Mouse (Mus musculus): Measurements from ENCODE around the gene Ubxn11. TPM values are rescaled to one million over a fixed set of nuclear protein-coding genes. Genes with fewer than 3 reads are reported as not detected.

The Ubxn11 gene
- polyA plus RNA-seq, 1 experiment, result 43.0 TPM

GRCm38 (mm10) chr4:134164591-134164990 lies 62.2 kb downstream of the Ubxn11 start:
- Histone ChIP-seq H3K27me3 (ENCODE audit: control insufficient read depth, insufficient read depth, low read length) (no peaks in the 10 kb centered on the region), H3K4me3 (ENCODE audit: extremely low read depth, insufficient read depth, insufficient read length) (peak overlapping the region; percentile 48), H3K36me3 (ENCODE audit: control insufficient read depth, insufficient read depth, low read length) (peaks cover 10% of the 10 kb centered on the region), H3K27ac (ENCODE audit: insufficient read depth, low read length) (peak overlapping the region; percentile 93), H3K4me1 (ENCODE audit: control insufficient read depth, insufficient read depth, insufficient read length) (no peaks in the 10 kb centered on the region)
- no peak for TF ChIP-seq CTCF (IDR thresholded peaks at IDR 0.05; ENCODE audit: extremely low read depth, insufficient read depth, insufficient read length, insufficient replicate concordance)
- TF ChIP-seq POLR2A (IDR thresholded peaks at IDR 0.05; ENCODE audit: low read depth, low read length), result no peak
- no peak for DNase-seq (ENCODE audit: low read depth in 1 of 2, low spot score in 2 of 2)
- 32% methylated on average over 6 of the region's 6 CpGs for WGBS

GRCm38 (mm10) chr4:134165024-134165423 lies 62.7 kb downstream of the Ubxn11 start:
- H3K27ac ChIP-seq (ENCODE audit: insufficient read depth, low read length), result peak overlapping the region; percentile 93
- H3K36me3 ChIP-seq (ENCODE audit: control insufficient read depth, insufficient read depth, low read length), result peaks cover 10% of the 10 kb centered on the region
- no peaks in the 10 kb centered on the region for H3K27me3 ChIP-seq (ENCODE audit: control insufficient read depth, insufficient read depth, low read length)
- no peak for DNase-seq (ENCODE audit: low read depth in 1 of 2, low spot score in 2 of 2)
- WGBS, result 39% methylated on average over 6 of the region's 6 CpGs
- H3K4me3 ChIP-seq (ENCODE audit: extremely low read depth, insufficient read depth, insufficient read length), result peak overlapping the region; percentile 35
- H3K4me1 ChIP-seq (ENCODE audit: control insufficient read depth, insufficient read depth, insufficient read length), result no peaks in the 10 kb centered on the region
- TF ChIP-seq CTCF (IDR thresholded peaks at IDR 0.05; ENCODE audit: extremely low read depth, insufficient read depth, insufficient read length, insufficient replicate concordance) (no peak), POLR2A (IDR thresholded peaks at IDR 0.05; ENCODE audit: low read depth, low read length) (no peak)

DNA sequence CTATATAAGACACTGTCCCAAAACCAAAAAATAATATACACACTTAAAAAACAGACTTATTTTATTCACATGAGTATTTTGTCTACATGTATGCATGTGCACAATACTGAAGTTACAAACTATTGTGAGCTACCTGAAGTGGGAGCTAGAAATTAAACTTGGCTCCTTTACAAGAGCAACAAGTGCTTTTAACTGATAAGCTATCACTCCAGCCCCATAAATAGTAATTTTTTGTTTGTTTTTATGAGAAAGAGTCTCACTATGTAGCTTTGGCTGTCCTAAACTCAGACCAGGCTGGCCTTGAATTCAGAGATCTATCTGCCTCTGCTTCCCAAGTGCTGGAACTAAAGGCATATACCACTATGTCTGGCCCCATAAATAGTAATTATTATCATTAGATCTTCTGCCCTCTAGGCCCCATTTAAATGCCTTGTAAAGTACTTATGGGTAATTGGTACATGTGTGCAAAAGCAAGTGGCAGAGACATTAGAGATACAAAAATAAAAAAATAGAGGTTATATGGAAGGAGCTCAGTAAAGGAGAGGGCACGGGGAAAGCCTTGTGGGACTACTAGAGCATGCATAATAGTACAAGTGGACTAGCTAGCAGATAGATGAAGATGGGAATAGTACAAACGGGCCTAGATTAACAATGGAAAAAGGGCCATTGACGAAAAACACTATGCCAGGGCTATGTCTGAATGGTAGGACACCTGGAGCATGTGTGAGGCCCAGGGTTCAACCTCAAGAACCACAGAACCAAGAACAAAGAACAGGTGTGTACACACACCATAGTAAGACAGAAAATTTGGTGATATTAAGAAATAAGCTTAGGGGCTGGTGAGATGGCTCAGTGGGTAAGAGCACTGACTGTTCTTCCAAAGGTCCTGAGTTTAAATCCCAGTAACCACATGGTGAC lies 63.4 kb downstream of the Ubxn11 start:
- no peaks in the 10 kb centered on the region for H3K27me3 ChIP-seq (ENCODE audit: control insufficient read depth, insufficient read depth, low read length)
- TF ChIP-seq POLR2A (IDR thresholded peaks at IDR 0.05; ENCODE audit: low read depth, low read length) (no peak), CTCF (IDR thresholded peaks at IDR 0.05; ENCODE audit: extremely low read depth, insufficient read depth, insufficient read length, insufficient replicate concordance) (no peak)
- 31% methylated on average over 3 of the region's 3 CpGs for WGBS
- no peaks in the 10 kb centered on the region for H3K4me1 ChIP-seq (ENCODE audit: control insufficient read depth, insufficient read depth, insufficient read length)
- H3K36me3 ChIP-seq (ENCODE audit: control insufficient read depth, insufficient read depth, low read length), result peaks cover 10% of the 10 kb centered on the region
- H3K27ac ChIP-seq (ENCODE audit: insufficient read depth, low read length), result peak overlapping the region; percentile 93; the same call in 1 of the 2 replicates
- DNase-seq (ENCODE audit: low read depth in 1 of 2, low spot score in 2 of 2), result no peak
- no peak overlapping the region for H3K4me3 ChIP-seq (ENCODE audit: extremely low read depth, insufficient read depth, insufficient read length)

- Histone ChIP-seq H3K4me1 (ENCODE audit: control insufficient read depth, insufficient read depth, insufficient read length) (no peaks in the 10 kb centered on the region), H3K27ac (ENCODE audit: insufficient read depth, low read length) (no peak overlapping the region), H3K36me3 (ENCODE audit: control insufficient read depth, insufficient read depth, low read length) (peaks cover 11% of the 10 kb centered on the region), H3K4me3 (ENCODE audit: extremely low read depth, insufficient read depth, insufficient read length) (no peak overlapping the region), H3K27me3 (ENCODE audit: control insufficient read depth, insufficient read depth, low read length) (no peaks in the 10 kb centered on the region)
- no peak for DNase-seq (ENCODE audit: low read depth in 1 of 2, low spot score in 2 of 2)
- 91% methylated on average over 3 of the region's 3 CpGs for WGBS
- TF ChIP-seq CTCF (IDR thresholded peaks at IDR 0.05; ENCODE audit: extremely low read depth, insufficient read depth, insufficient read length, insufficient replicate concordance) (no peak), POLR2A (IDR thresholded peaks at IDR 0.05; ENCODE audit: low read depth, low read length) (no peak)
Measured at GRCm38 (mm10) chr4:134166906-134167305, 64.5 kb downstream of the Ubxn11 start.

DNA sequence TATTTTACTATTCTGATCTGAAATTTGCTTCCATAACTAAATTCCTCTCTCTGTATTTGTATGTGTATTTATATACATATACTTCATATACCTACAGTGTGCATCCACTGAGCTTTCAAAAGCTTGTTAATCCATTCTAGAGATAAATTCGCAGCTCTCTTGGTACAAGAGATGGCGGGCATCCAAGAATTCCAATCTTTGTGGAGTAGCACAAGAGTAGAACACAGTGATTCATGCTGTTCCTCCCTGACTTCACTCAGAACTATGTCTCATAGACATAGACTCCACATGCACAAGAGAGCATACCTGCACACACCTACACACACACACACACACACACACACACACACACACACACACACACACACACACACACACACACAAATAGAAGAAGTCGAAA lies 70.0 kb downstream of the Ubxn11 start:
- Histone ChIP-seq H3K36me3 (ENCODE audit: control insufficient read depth, insufficient read depth, low read length) (peaks cover 5% of the 10 kb centered on the region; the same call in 1 of the 2 replicates), H3K4me1 (ENCODE audit: control insufficient read depth, insufficient read depth, insufficient read length) (peaks cover under 1% of the 10 kb centered on the region; the same call in 1 of the 2 replicates), H3K4me3 (ENCODE audit: extremely low read depth, insufficient read depth, insufficient read length) (no peak overlapping the region), H3K27ac (ENCODE audit: insufficient read depth, low read length) (no peak overlapping the region), H3K27me3 (ENCODE audit: control insufficient read depth, insufficient read depth, low read length) (no peaks in the 10 kb centered on the region)
- TF ChIP-seq POLR2A (IDR thresholded peaks at IDR 0.05; ENCODE audit: low read depth, low read length) (no peak), CTCF (IDR thresholded peaks at IDR 0.05; ENCODE audit: extremely low read depth, insufficient read depth, insufficient read length, insufficient replicate concordance) (no peak)
- 85% methylated on average over 3 of the region's 3 CpGs for WGBS
- DNase-seq (ENCODE audit: low read depth in 1 of 2, low spot score in 2 of 2), result no peak

Other genes with a start within 250 kb of the Ubxn11 start
- 76.6 and 98.9 TPM in 2 replicates for gene Rps6ka1, start 214.8 kb upstream of the Ubxn11 start, polyA plus RNA-seq (2012; rRNA removed)
- gene Hmgn2, start 133.9 kb upstream of the Ubxn11 start, polyA plus RNA-seq (2012; rRNA removed), result 11.9 and 19.0 TPM in 2 replicates
- gene Dhdds, start 101.7 kb upstream of the Ubxn11 start, polyA plus RNA-seq (2012; rRNA removed), result 13.0 and 14.1 TPM in 2 replicates
- 0.11 and 0.42 TPM in 2 replicates for gene Lin28a, start 83.7 kb upstream of the Ubxn11 start, polyA plus RNA-seq (2012; rRNA removed)
- 3.6 and 3.8 TPM in 2 replicates for gene Zfp683, start 48.7 kb upstream of the Ubxn11 start, polyA plus RNA-seq (2012; rRNA removed)
- gene Crybg2, start 41.8 kb upstream of the Ubxn11 start, polyA plus RNA-seq (2012; rRNA removed), result 4.3 and 5.3 TPM in 2 replicates
- 400 and 461 TPM in 2 replicates for gene Cd52, start 7.5 kb upstream of the Ubxn11 start, polyA plus RNA-seq (2012; rRNA removed)
- gene Sh3bgrl3, start 26.2 kb downstream of the Ubxn11 start, polyA plus RNA-seq (2012; rRNA removed), result 1,465 and 2,211 TPM in 2 replicates
- 15.2 and 20.8 TPM in 2 replicates for gene Cep85, start 84.5 kb downstream of the Ubxn11 start, polyA plus RNA-seq (2012; rRNA removed)
- not detected in 2 replicates for gene Gm7534, start 100.4 kb downstream of the Ubxn11 start, polyA plus RNA-seq (2012; rRNA removed)
- not detected in 2 replicates for gene Catsper4, start 124.8 kb downstream of the Ubxn11 start, polyA plus RNA-seq (2012; rRNA removed)
- gene Cnksr1, start 135.8 kb downstream of the Ubxn11 start, polyA plus RNA-seq (2012; rRNA removed), result 0.26 TPM in 2 replicates
- gene E130218I03Rik, start 141.1 kb downstream of the Ubxn11 start, polyA plus RNA-seq (2012; rRNA removed), result not detected in 2 replicates
- 7.4 and 11.5 TPM in 2 replicates for gene Zfp593, start 143.0 kb downstream of the Ubxn11 start, polyA plus RNA-seq (2012; rRNA removed)
- not detected in 2 replicates for gene Gm30191, start 144.4 kb downstream of the Ubxn11 start, polyA plus RNA-seq (2012; rRNA removed)
- 6.9 and 10.2 TPM in 2 replicates for gene Grrp1, start 151.5 kb downstream of the Ubxn11 start, polyA plus RNA-seq (2012; rRNA removed)
- gene Pdik1l, start 185.3 kb downstream of the Ubxn11 start, polyA plus RNA-seq (2012; rRNA removed), result 3.6 and 3.9 TPM in 2 replicates
- gene Trim63, start 212.6 kb downstream of the Ubxn11 start, polyA plus RNA-seq (2012; rRNA removed), result 0.12 and 0.32 TPM in 2 replicates
- 1.5 and 4.0 TPM in 2 replicates for gene Slc30a2, start 240.6 kb downstream of the Ubxn11 start, polyA plus RNA-seq (2012; rRNA removed)

All from spleen, adult 2 months (tissue).